Mouse (Mus musculus) heart, postnatal 14 days (tissue): ENCODE data around the gene Gm10842. TPM values are rescaled to one million over a fixed set of nuclear protein-coding genes. Genes with fewer than 3 reads are reported as not detected.

ENCODE experiments used
- total RNA-seq, 2 experiments: library from RNA; stranded (reverse); gene quantifications; 2 replicates each; pipeline ENCODE4 v1.2.3; 2021

Gm10842 gene
- total RNA-seq, 2 experiments from 2014 or later = not detected

Other genes with a start within 250 kb of the Gm10842 start
- gene Efcab3, start 83.3 kb upstream of the Gm10842 start, total RNA-seq = not detected
- 10 to 100 TPM in 1 of 2 experiments, 1 to 10 TPM in 1; 9.8 to 10.2 TPM for gene Mettl2, start 20.5 kb upstream of the Gm10842 start, total RNA-seq
- gene Tlk2, start 31.9 kb downstream of the Gm10842 start, total RNA-seq = 10 to 100 TPM; 37.9 to 43.9 TPM
- gene Mrc2, start 145.8 kb downstream of the Gm10842 start, total RNA-seq = 10 to 100 TPM; 27.0 to 28.5 TPM